Mouse (Mus musculus): ENCODE measurements at regions not wholly inside any gene's neighbourhood (a gene's known extent, or its start where the extent isn't known, plus 50 kb on each side); places are given as distances from the start of the nearest gene placed in this dataset.

DNA sequence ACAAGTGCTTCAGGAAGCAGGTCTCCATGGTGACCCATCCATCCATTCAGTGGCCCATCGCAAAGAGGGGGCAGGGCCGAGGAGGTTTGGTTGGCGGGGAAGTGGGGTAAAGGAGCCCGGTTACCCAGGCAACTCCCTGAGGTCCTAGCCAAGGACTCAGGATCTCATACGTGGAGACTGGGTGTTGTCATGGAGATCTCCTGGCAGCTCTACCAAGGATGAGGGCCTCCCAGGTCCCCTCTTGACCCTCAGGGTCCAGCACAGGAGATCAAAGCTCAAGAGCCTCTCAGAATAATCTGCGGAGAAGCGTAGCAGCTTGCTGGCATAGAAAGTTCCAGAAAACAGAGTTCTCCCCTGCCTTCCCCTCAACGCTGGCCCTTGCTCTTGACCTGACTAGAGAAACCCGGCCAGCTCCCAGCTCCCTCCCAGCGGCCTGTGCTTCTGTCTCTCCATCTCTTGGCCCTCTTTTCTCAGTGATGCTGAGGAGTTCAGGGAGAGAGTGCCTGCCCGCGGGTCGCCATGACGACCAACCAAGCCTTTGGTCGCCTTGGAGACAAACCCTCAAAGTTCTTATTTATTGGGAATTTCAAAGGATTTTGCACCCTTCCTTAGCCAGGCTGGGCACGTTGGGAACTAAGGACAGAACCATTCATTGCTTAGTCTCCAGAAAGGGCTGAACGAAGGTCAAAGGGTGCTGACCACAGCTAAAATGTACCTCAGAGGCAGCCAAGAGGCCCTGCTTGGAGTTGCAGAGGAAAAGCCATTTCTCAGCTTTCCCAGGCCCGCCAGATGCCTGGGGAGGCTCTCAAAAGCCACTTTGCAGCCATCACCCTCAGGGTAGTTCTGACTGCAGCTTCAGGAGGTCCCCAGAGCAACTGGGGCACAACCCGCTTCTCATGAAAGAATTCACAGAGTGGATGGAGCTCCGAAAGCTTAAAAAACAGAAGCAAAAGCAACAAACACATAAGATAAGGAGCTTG is 60.0 kb downstream of the Ubiad1 start:
- DNase-seq (ENCODE audit: low spot score): no peak
- Histone ChIP-seq H3K27me3 (ENCODE audit: low read depth, poor library complexity, severe bottlenecking) (peaks cover 6% of the 10 kb centered on the region; the same call in 1 of the 2 replicates), H3K4me3 (no peak overlapping the region), H3K36me3 (no peaks in the 10 kb centered on the region), H3K9me3 (replicated peaks) (no peaks in the 10 kb centered on the region), H3K27ac (no peak overlapping the region), H3K4me1 (peaks cover 19% of the 10 kb centered on the region)
- 44% methylated on average over 20 of the region's 20 CpGs for WGBS

DNA sequence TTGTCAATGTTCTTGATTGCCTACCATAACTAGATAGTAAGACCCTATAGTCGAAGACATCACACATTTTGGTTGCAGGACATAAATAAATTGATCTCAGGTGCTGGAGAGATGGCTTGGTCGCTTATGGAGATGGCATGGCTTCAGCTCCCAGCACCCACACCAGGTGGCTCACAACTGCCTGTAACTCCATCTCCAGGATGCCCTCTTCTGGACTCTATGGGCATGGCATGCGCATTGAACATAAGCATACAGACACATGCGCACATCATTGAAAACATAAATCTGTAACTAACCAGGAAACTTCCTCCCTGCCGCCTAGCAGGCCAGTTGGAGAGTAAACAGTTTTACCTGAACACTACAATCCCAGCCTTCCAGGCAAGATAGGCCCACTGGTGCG is 64.0 kb downstream of the Ubiad1 start:
- H3K27ac ChIP-seq: no peak overlapping the region
- DNase-seq (ENCODE audit: low spot score): no peak

DNA sequence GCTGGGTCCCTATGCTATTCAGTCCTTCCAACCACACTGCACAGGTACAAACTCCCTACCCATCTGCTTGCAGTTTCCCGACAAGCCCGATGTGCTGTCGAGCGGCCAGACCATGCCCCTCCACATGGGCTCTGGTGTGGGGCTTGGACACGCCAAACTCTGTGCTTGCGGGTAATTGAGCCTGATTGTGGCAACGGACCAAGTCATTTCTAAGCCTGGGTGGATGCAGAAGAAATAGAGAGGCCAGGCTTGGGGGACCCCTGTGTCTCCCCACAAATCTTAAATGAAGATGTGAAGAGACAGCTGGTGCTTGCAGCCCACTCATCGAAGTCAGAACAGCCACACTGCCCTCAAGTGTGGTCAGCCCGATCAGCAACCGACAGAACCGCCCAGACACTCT is 66.1 kb downstream of the Ubiad1 start:
- Histone ChIP-seq H3K36me3 (no peaks in the 10 kb centered on the region), H3K4me1 (peaks cover 26% of the 10 kb centered on the region), H3K27ac (no peak overlapping the region), H3K4me3 (no peak overlapping the region), H3K9me3 (replicated peaks) (no peaks in the 10 kb centered on the region), H3K27me3 (ENCODE audit: low read depth, poor library complexity, severe bottlenecking) (no peaks in the 10 kb centered on the region)
- WGBS: 85% methylated on average over 11 of the region's 11 CpGs
- no peak for DNase-seq (ENCODE audit: low spot score)

More for the DNA sequence above, 64.0 kb downstream of the Ubiad1 start:
- Histone ChIP-seq H3K9me3 (replicated peaks) (no peaks in the 10 kb centered on the region), H3K27me3 (ENCODE audit: low read depth, poor library complexity, severe bottlenecking) (peaks cover 6% of the 10 kb centered on the region; the same call in 1 of the 2 replicates), H3K4me1 (peaks cover 36% of the 10 kb centered on the region), H3K36me3 (no peaks in the 10 kb centered on the region), H3K4me3 (no peak overlapping the region)
- 87% methylated on average over 6 of the region's 6 CpGs for WGBS

DNA sequence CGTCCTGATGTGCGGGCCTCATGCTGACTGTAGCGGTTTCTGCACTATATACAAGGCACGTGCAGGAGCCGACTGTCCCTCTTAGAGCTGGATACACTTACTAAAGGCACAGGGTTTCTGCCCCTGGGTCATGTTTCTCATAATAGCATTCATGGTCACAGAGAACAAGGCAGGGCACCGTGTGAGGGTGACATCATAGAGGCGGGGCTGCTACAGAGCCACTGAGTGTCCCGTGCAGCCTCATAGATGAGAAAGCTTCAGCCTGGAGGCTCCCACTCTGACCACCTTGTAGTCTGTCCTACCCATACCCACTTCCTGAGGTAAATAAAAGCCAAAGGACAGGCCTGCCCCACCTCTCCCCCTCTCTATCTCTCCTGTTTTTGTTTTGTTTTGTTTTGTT is 67.2 kb downstream of the Ubiad1 start:
- Histone ChIP-seq H3K27ac (0 out of 2 replicates have a peak overlapping the region, but pooled peaks have one; percentile 26), H3K4me1 (peaks cover 24% of the 10 kb centered on the region), H3K27me3 (ENCODE audit: low read depth, poor library complexity, severe bottlenecking) (no peaks in the 10 kb centered on the region), H3K36me3 (no peaks in the 10 kb centered on the region), H3K9me3 (replicated peaks) (no peaks in the 10 kb centered on the region), H3K4me3 (no peak overlapping the region)
- no peak for DNase-seq (ENCODE audit: low spot score)
- 61% methylated on average over 8 of the region's 8 CpGs for WGBS

DNA sequence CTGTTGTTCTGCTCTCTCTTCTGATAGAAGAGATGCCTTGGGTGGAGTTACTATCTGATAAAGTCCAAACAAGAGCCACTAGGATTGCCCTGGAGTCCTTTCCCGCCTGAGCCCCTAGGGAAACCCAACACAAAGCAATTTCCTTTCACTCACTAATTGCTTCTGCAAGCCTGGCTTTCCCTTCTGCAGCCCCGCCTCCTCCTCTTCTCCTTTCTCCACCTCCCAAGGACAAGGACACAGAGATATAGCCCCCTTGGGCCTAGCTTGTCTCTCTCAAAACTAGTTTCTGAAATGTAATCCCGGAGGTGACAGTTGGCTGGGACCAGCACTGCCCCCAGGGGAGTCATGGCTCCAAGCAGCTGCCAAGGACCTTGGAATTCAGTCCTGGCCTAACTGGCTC is 68.1 kb downstream of the Ubiad1 start:
- H3K27ac ChIP-seq: peak overlapping the region; percentile 26; the same call in 1 of the 2 replicates
- no peaks in the 10 kb centered on the region for H3K9me3 ChIP-seq (replicated peaks)
- no peaks in the 10 kb centered on the region for H3K36me3 ChIP-seq
- H3K4me1 ChIP-seq: peaks cover 24% of the 10 kb centered on the region
- no peak overlapping the region for H3K4me3 ChIP-seq
- no peaks in the 10 kb centered on the region for H3K27me3 ChIP-seq (ENCODE audit: low read depth, poor library complexity, severe bottlenecking)
- 17% methylated on average over 3 of the region's 3 CpGs for WGBS
- DNase-seq (ENCODE audit: low spot score): no peak

DNA sequence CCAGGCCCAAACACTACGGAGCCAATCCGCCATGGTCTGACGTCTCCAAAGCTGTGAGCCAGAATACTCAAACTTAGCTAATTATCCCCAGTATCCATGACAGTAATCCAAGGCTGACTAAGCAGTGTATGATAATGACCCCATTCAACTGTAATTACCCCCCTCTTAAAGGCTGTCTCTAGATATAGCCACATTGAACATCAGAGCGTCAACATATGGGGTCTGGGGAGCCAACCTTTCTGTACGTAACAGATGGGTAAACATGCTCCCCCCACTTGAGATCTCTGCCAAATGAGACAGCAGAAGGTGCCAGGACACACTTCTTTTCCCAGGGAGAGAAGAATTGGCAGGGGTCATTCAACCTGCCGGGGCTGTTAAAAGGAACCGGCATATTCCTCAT is 73.1 kb downstream of the Ubiad1 start:
- Histone ChIP-seq H3K27me3 (ENCODE audit: low read depth, poor library complexity, severe bottlenecking) (no peaks in the 10 kb centered on the region), H3K27ac (no peak overlapping the region), H3K4me1 (peaks cover 13% of the 10 kb centered on the region), H3K9me3 (replicated peaks) (no peaks in the 10 kb centered on the region), H3K4me3 (no peak overlapping the region), H3K36me3 (no peaks in the 10 kb centered on the region)
- 93% methylated on average over 7 of the region's 7 CpGs for WGBS
- DNase-seq (ENCODE audit: low spot score): no peak

DNA sequence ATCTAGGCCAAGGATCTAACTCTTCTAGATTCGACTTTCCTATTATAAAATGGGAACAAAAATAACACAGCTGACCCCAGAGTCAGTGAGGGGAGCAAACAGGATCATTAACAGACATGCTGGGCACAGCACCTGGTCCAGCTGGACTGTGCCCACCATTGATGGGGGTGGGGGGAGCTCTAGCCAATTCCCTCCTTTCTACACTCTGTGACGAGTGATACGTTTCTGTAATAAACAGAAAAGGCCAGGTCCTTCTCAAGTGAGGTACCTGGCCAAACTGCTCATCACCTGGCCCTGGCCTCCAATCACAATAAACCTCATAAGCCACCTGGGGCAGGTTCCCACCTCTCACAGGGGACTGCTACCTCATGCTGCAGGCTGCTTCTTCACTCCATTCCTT is 76.9 kb downstream of the Ubiad1 start:
- Histone ChIP-seq H3K4me3 (no peak overlapping the region), H3K4me1 (no peaks in the 10 kb centered on the region), H3K9me3 (replicated peaks) (no peaks in the 10 kb centered on the region), H3K27me3 (ENCODE audit: low read depth, poor library complexity, severe bottlenecking) (no peaks in the 10 kb centered on the region), H3K36me3 (no peaks in the 10 kb centered on the region), H3K27ac (no peak overlapping the region)
- 84% methylated on average over 3 of the region's 3 CpGs for WGBS
- no peak for DNase-seq (ENCODE audit: low spot score)

DNA sequence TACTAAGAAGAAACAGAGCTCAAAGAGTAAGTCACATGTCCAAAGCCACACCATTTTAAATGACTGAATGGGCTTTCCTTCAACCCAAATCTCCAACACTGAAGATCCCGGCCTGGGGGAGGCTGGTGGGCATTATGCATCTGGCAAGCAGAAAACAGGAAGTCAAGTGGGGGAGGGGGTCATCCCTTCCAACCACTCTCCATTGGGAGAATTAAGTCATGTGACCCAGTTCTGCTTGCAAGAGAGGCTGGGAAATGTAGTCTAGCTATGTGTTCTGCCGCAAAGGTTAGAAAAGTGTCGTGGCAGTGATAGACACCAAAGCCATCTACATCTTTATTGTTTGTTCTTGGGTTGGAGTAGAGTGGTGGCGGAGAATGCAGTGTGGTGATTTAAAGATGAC is 78.0 kb upstream of the Disp3 start:
- WGBS: 44% methylated on average over 4 of the region's 4 CpGs
- no peaks in the 10 kb centered on the region for H3K9me3 ChIP-seq (replicated peaks)
- no peak overlapping the region for H3K27ac ChIP-seq
- H3K36me3 ChIP-seq: no peaks in the 10 kb centered on the region
- H3K27me3 ChIP-seq (ENCODE audit: low read depth, poor library complexity, severe bottlenecking): no peaks in the 10 kb centered on the region
- no peak overlapping the region for H3K4me3 ChIP-seq
- no peaks in the 10 kb centered on the region for H3K4me1 ChIP-seq
- peak; percentile 50 for DNase-seq (ENCODE audit: low spot score)

DNA sequence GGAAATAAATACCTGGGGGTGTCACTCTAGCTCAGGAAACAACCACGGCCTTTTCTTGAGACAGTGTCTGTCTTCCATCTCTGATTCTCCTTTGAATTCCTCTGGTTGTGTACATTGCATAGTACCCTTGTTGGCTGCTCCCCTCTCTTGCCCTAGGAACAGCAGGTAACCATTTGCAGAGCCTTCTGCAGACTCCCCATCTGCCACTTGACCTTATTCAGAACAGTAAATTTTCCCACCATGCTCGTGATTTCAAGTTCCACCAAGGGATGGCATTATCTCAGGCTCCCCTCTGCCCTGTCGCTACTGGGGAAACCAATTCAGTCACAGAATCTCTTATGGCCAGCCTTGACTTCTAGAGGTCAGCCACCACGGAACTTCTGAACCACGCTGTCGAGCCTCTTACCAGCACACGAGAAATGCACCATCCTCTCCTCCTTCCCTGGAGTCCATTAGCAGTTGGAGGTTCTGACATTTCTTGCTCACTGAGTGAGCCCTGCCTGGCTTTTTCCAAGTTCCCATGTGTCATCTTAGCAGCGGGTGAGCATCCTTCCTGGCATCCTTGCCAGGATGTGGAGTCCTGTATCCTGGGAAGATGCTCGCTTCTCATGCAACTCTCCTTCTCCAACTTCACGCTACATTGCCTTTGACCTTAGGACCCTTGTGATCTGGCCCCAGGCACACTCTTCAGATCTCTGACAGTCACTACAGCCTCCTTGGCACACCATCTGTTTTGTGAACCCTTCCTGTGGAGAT is 75.8 kb upstream of the Disp3 start:
- no peak for DNase-seq (ENCODE audit: low spot score)
- whole genome bisulfite sequencing: 82% methylated on average over 10 of the region's 10 CpGs
- H3K9me3 ChIP-seq (replicated peaks): no peaks in the 10 kb centered on the region
- no peaks in the 10 kb centered on the region for H3K27me3 ChIP-seq (ENCODE audit: low read depth, poor library complexity, severe bottlenecking)
- no peak overlapping the region for H3K4me3 ChIP-seq
- H3K36me3 ChIP-seq: no peaks in the 10 kb centered on the region
- H3K4me1 ChIP-seq: no peaks in the 10 kb centered on the region
- H3K27ac ChIP-seq: no peak overlapping the region

DNA sequence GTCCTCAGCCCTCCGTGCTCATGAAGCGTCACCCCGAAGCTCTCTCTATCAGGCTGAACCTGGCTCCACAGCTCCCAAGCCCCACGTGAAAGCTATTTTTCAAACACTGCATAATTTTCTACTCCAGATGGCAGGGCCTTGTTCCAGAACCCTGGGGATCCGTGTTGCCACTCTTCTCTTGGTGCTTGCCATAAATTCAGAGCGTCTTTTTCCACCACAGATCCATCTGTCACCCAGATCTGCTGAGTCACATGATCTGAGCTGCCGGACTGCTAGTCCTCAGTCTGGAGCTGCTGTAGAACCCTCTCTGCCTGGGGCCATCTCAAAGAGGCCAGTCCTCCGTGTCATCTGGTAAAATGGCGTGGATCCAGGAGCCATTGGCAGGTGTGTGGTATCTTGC is 73.2 kb upstream of the Disp3 start:
- no peaks in the 10 kb centered on the region for H3K36me3 ChIP-seq
- 85% methylated on average over 9 of the region's 9 CpGs for WGBS
- H3K27ac ChIP-seq: no peak overlapping the region
- H3K9me3 ChIP-seq (replicated peaks): no peaks in the 10 kb centered on the region
- H3K27me3 ChIP-seq (ENCODE audit: low read depth, poor library complexity, severe bottlenecking): no peaks in the 10 kb centered on the region
- peaks cover 6% of the 10 kb centered on the region for H3K4me1 ChIP-seq
- DNase-seq (ENCODE audit: low spot score): no peak
- H3K4me3 ChIP-seq: no peak overlapping the region

DNA sequence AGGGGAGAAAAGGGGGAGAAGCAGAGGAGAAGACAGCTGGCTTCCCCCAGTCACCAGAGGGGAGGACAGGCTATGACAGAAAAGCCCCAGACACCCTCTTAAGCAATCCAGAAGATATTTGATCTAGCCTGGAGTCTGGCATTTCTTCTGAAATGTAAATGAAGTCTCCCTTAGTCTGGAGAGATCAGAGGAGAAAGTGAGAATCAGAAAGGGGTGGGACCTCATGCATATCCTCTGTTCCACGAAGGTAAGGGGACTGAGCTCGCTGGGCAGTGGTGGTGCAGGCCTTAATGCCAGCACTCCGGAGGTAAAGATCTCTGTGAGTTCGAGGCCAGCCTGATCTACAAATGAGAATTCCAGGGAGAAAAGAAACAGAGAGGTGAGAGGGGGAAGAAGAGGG is 70.6 kb upstream of the Disp3 start:
- Histone ChIP-seq H3K27ac (no peak overlapping the region), H3K27me3 (ENCODE audit: low read depth, poor library complexity, severe bottlenecking) (no peaks in the 10 kb centered on the region), H3K4me3 (no peak overlapping the region), H3K36me3 (no peaks in the 10 kb centered on the region), H3K4me1 (peaks cover 6% of the 10 kb centered on the region), H3K9me3 (replicated peaks) (no peaks in the 10 kb centered on the region)
- 32% methylated on average over 4 of the region's 4 CpGs for whole genome bisulfite sequencing
- DNase-seq (ENCODE audit: low spot score): no peak

DNA sequence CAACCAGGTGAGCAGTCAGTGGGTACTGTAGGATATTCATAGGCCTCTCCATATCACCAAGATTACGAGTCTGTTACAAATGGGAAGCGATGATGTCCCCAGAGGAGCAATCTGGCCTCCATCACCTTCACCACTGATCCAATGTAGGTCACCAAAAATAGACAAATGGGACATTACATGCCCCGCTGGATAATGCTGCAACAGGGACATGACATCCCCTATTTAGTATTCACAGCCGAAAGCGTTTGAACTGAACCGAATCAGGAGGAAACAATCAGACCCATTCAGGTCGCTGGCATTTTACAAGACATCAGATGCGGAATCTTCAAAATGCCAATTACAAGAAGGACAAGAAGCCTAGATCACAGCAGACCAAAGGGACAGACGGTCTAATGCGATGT is 69.5 kb upstream of the Disp3 start:
- H3K27ac ChIP-seq: no peak overlapping the region

DNA sequence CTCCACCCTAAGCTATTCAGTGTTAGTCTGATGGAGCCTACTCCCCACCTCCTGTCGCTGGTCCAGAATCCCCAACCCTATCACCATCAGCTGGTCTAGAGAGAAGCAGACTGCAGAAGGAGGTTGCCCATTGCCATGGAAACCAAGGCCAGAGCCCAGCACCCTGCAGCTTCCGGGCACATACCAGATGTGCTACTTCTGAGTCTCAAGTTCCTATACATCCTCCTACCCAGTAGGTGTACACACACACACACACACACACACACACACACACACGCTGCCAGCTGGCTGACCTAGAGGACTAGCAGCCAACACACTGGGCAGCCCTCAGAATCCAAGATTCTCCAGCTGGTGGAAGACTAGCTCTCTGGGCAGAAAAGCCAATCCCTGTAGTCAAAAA is 68.9 kb upstream of the Disp3 start:
- WGBS: 94% methylated on average over 3 of the region's 3 CpGs
- H3K27ac ChIP-seq: no peak overlapping the region

More for the DNA sequence above, 69.5 kb upstream of the Disp3 start:
- Histone ChIP-seq H3K4me3 (no peak overlapping the region), H3K27me3 (ENCODE audit: low read depth, poor library complexity, severe bottlenecking) (no peaks in the 10 kb centered on the region), H3K9me3 (replicated peaks) (peaks cover 4% of the 10 kb centered on the region; the same call in 1 of the 2 replicates), H3K4me1 (peaks cover 6% of the 10 kb centered on the region), H3K36me3 (no peaks in the 10 kb centered on the region)
- no peak for DNase-seq (ENCODE audit: low spot score)
- WGBS: 92% methylated on average over 10 of the region's 10 CpGs

More for the DNA sequence above, 68.9 kb upstream of the Disp3 start:
- Histone ChIP-seq H3K4me1 (peaks cover 6% of the 10 kb centered on the region), H3K9me3 (replicated peaks) (peaks cover 4% of the 10 kb centered on the region; the same call in 1 of the 2 replicates), H3K27me3 (ENCODE audit: low read depth, poor library complexity, severe bottlenecking) (no peaks in the 10 kb centered on the region), H3K4me3 (no peak overlapping the region), H3K36me3 (no peaks in the 10 kb centered on the region)
- DNase-seq (ENCODE audit: low spot score): no peak

Data from limb, embryonic 10.5 days (tissue).